8 mouse cellular contexts compared by ENCODE assay signal in genomic region chr13:83603373-83604265, GRCm38 (mm10).
DNase-seq lines count a peak whose midpoint lies in the region; ATAC-seq and TF ChIP-seq lines count a peak whose summit lies in the region.

No protein-coding gene starts in this region.

- H3K4me2 ChIP-seq in hindbrain, embryonic 12.5 days (replicated peaks): no peak overlapping the region
- no peak overlapping the region for H3K4me2 ChIP-seq in hindbrain, embryonic 13.5 days
- H3K4me2 ChIP-seq in embryonic facial prominence, embryonic 13.5 days: 0 out of 2 replicates have a peak overlapping the region, but pooled peaks have one; percentile 18
- H3K4me2 ChIP-seq in intestine, embryonic 15.5 days (replicated peaks): no peak overlapping the region

- H3K27me3 ChIP-seq in hindbrain, embryonic 12.5 days: no peaks in the 10 kb centered on the region
- no peaks in the 10 kb centered on the region for H3K27me3 ChIP-seq in hindbrain, embryonic 13.5 days
- H3K27me3 ChIP-seq in Patski: no peaks in the 10 kb centered on the region
- no peaks in the 10 kb centered on the region for H3K27me3 ChIP-seq in embryonic facial prominence, embryonic 13.5 days
- H3K27me3 ChIP-seq in intestine, embryonic 15.5 days (replicated peaks): no peaks in the 10 kb centered on the region

- no peaks in the 10 kb centered on the region for H3K36me3 ChIP-seq in hindbrain, embryonic 12.5 days
- no peaks in the 10 kb centered on the region for H3K36me3 ChIP-seq in hindbrain, embryonic 13.5 days
- no peaks in the 10 kb centered on the region for H3K36me3 ChIP-seq in embryonic facial prominence, embryonic 13.5 days
- H3K36me3 ChIP-seq in intestine, embryonic 15.5 days: no peaks in the 10 kb centered on the region

- no peaks in the 10 kb centered on the region for H3K9me3 ChIP-seq in hindbrain, embryonic 12.5 days (replicated peaks)
- H3K9me3 ChIP-seq in hindbrain, embryonic 13.5 days: no peaks in the 10 kb centered on the region
- no peaks in the 10 kb centered on the region for H3K9me3 ChIP-seq in embryonic facial prominence, embryonic 13.5 days
- H3K9me3 ChIP-seq in intestine, embryonic 15.5 days: no peaks in the 10 kb centered on the region

- peaks cover 8% of the 10 kb centered on the region for H3K4me1 ChIP-seq in hindbrain, embryonic 12.5 days
- H3K4me1 ChIP-seq in hindbrain, embryonic 13.5 days (replicated peaks): peaks cover 16% of the 10 kb centered on the region
- H3K4me1 ChIP-seq in embryonic facial prominence, embryonic 13.5 days: peaks cover 25% of the 10 kb centered on the region
- H3K4me1 ChIP-seq in intestine, embryonic 15.5 days (replicated peaks): no peaks in the 10 kb centered on the region; the same call in 1 of the 2 replicates

- no peak overlapping the region for H3K9ac ChIP-seq in hindbrain, embryonic 12.5 days
- H3K9ac ChIP-seq in hindbrain, embryonic 13.5 days: no peak overlapping the region
- no peak overlapping the region for H3K9ac ChIP-seq in embryonic facial prominence, embryonic 13.5 days
- H3K9ac ChIP-seq in intestine, embryonic 15.5 days: no peak overlapping the region

- TF ChIP-seq CTCF in Patski (IDR thresholded peaks at IDR 0.05): no peak

- peak; percentile 41 for DNase-seq in Patski (ENCODE audit: low read depth, low spot score)
- DNase-seq in ovary, postnatal 10 days (ENCODE audit: low spot score): no peak
- no peak for DNase-seq in layer of hippocampus, postnatal 10 days (ENCODE audit: low spot score in 2 of 2)

- in situ Hi-C loops in Patski (cut with MboI; ENCODE audit: low pct_unique_long_range_greater_than_20kb): no loop called here

- POLR2A ChIA-PET in Patski (lab: Charles Lee): no interaction called here

- 0 out of 2 replicates have a peak overlapping the region, but pooled peaks have one; percentile 30 for H3K27ac ChIP-seq in hindbrain, embryonic 12.5 days
- H3K27ac ChIP-seq in hindbrain, embryonic 13.5 days: no peak overlapping the region
- peak overlapping the region; percentile 80 for H3K27ac ChIP-seq in embryonic facial prominence, embryonic 13.5 days
- 0 out of 2 replicates have a peak overlapping the region, but pooled peaks have one; percentile 17 for H3K27ac ChIP-seq in intestine, embryonic 15.5 days

- H3K4me3 ChIP-seq in hindbrain, embryonic 12.5 days: no peak overlapping the region
- no peak overlapping the region for H3K4me3 ChIP-seq in hindbrain, embryonic 13.5 days
- H3K4me3 ChIP-seq in embryonic facial prominence, embryonic 13.5 days: no peak overlapping the region
- H3K4me3 ChIP-seq in intestine, embryonic 15.5 days (replicated peaks): no peak overlapping the region

- ATAC-seq in hindbrain, embryonic 12.5 days (ENCODE audit: low FRiP score): no peak
- no peak for ATAC-seq in hindbrain, embryonic 13.5 days (ENCODE audit: low FRiP score)
- peak; percentile 97 for ATAC-seq in Patski
- peak; percentile 70; the same call in 1 of the 2 replicates for ATAC-seq in embryonic facial prominence, embryonic 13.5 days (ENCODE audit: insufficient number of reproducible peaks, insufficient read depth, low FRiP score, low TSS enrichment, low read depth)
- ATAC-seq in intestine, embryonic 15.5 days: peak; percentile 74
- ATAC-seq in megakaryocyte progenitor cell, adult 5-6 weeks (replicated peaks; ENCODE audit: poor library complexity): peak; percentile 26; the same call in 1 of the 2 replicates

- 47% methylated on average over 7 of the region's 7 CpGs for WGBS in hindbrain, embryonic 12.5 days
- WGBS in hindbrain, embryonic 13.5 days: 56% methylated on average over 7 of the region's 7 CpGs
- 24% methylated on average over 7 of the region's 7 CpGs for WGBS in embryonic facial prominence, embryonic 13.5 days
- 24% methylated on average over 7 of the region's 7 CpGs for WGBS in intestine, embryonic 15.5 days

- CTCF ChIA-PET in Patski (lab: Charles Lee): no interaction called here

Comparison
In these comparisons a context has a peak if more than half of its experiments do, and no peak if none do; other contexts are left out.
1. ATAC-seq: peak in Patski (single experiment), embryonic facial prominence, embryonic 13.5 days (single experiment), intestine, embryonic 15.5 days (single experiment) and megakaryocyte progenitor cell, adult 5-6 weeks (single experiment); none in hindbrain, embryonic 12.5 days (single experiment) and hindbrain, embryonic 13.5 days (single experiment).